Mouse (Mus musculus) layer of hippocampus, adult 9-11 months (tissue): ENCODE results near the gene Tnfsf12.
"Not testable (repeated sequence)": the region's sequence is repeated elsewhere in the genome, so short reads cannot be mapped to it uniquely, and the experiment has no call there.

ENCODE experiments used
- DNase-seq: peaks from one replicate; pipeline ENCODE4 v3.0.0; 2022

Gene Tnfsf12

GRCm38 (mm10) chr11:69703814-69704612 is 8.4 kb upstream of the Tnfsf12 start:
- no peak for DNase-seq

- DNase-seq, result not testable (repeated sequence)
Observed at GRCm38 (mm10) chr11:69703381-69703780, 7.7 kb upstream of the Tnfsf12 start.

GRCm38 (mm10) chr11:69702886-69703285 is 7.2 kb upstream of the Tnfsf12 start:
- not testable (repeated sequence) for DNase-seq

GRCm38 (mm10) chr11:69699595-69699994 is 3.9 kb upstream of the Tnfsf12 start:
- no peak for DNase-seq

GRCm38 (mm10) chr11:69698574-69698973 is 2.9 kb upstream of the Tnfsf12 start:
- DNase-seq, result no peak

- DNase-seq, result no peak
Observed at GRCm38 (mm10) chr11:69697396-69697795, 1.7 kb upstream of the Tnfsf12 start.

GRCm38 (mm10) chr11:69695046-69695360 is 646 bp downstream of the Tnfsf12 start:
- DNase-seq, result no peak

- no peak for DNase-seq
Observed at GRCm38 (mm10) chr11:69693421-69693965, 2.2 kb downstream of the Tnfsf12 start.

- no peak for DNase-seq
Observed at GRCm38 (mm10) chr11:69692863-69693262, 2.8 kb downstream of the Tnfsf12 start.

- no peak for DNase-seq
Observed at GRCm38 (mm10) chr11:69692196-69692811, 3.3 kb downstream of the Tnfsf12 start.

- no peak for DNase-seq
Observed at GRCm38 (mm10) chr11:69689891-69690290, 5.8 kb downstream of the Tnfsf12 start.

GRCm38 (mm10) chr11:69687061-69687460 is 8.6 kb downstream of the Tnfsf12 start:
- DNase-seq, result no peak

- no peak for DNase-seq
Observed at GRCm38 (mm10) chr11:69686377-69686776, 9.3 kb downstream of the Tnfsf12 start.

GRCm38 (mm10) chr11:69685526-69686148 is 10.0 kb downstream of the Tnfsf12 start, which contains the start of gene Tnfsf13:
Gene Tnfsf13 (minus strand): TSS chr11:69685784.
- DNase-seq, result peak; percentile 80

GRCm38 (mm10) chr11:69684936-69685335 is 10.7 kb downstream of the Tnfsf12 start:
- no peak for DNase-seq

GRCm38 (mm10) chr11:69684128-69684745 is 11.4 kb downstream of the Tnfsf12 start:
- DNase-seq, result no peak

GRCm38 (mm10) chr11:69683576-69683975 is 12.1 kb downstream of the Tnfsf12 start:
- no peak for DNase-seq

GRCm38 (mm10) chr11:69682840-69683533 is 12.7 kb downstream of the Tnfsf12 start:
- peak; percentile 82 for DNase-seq

GRCm38 (mm10) chr11:69682209-69682839 is 13.3 kb downstream of the Tnfsf12 start:
- DNase-seq, result no peak

- peak; percentile 97 for DNase-seq
Observed at GRCm38 (mm10) chr11:69681314-69682208, 14.1 kb downstream of the Tnfsf12 start, which contains the start of gene Senp3. Gene Senp3 (minus strand): TSS chr11:69682084.
